Mouse (Mus musculus) induced T-regulatory cell, adult 2 months (primary cell): ENCODE measurements around the gene Slc25a45.
"Not testable (repeated sequence)": the region's sequence is repeated elsewhere in the genome, so short reads cannot be mapped to it uniquely, and the experiment has no call there.

ENCODE experiments used
- DNase-seq: peaks from one replicate; pipeline ENCODE4 v3.0.0-alpha.2; 2012; ENCODE audit warnings: low read depth

Gene Slc25a45

DNA sequence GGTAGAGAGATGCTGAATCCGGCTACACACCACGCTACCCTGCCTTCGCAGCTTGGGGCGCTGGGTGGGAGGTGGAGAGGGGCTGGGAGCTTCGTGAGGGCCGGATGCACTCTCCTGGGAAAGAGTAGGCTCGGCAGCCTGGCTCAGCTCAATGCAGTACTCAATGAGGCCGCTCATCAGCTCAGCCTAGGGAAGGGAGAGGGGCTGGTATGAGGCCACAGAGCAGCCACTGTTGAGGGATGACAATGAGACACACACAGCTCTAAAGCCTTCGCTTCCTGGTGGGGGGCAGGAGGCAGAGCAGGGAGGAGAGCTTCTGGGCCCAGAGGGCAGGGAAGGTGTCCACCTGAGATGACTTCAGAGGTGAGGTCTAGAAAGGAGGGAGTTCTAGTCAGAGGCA is 21.0 kb upstream of the Slc25a45 start:
- no peak for DNase-seq

DNA sequence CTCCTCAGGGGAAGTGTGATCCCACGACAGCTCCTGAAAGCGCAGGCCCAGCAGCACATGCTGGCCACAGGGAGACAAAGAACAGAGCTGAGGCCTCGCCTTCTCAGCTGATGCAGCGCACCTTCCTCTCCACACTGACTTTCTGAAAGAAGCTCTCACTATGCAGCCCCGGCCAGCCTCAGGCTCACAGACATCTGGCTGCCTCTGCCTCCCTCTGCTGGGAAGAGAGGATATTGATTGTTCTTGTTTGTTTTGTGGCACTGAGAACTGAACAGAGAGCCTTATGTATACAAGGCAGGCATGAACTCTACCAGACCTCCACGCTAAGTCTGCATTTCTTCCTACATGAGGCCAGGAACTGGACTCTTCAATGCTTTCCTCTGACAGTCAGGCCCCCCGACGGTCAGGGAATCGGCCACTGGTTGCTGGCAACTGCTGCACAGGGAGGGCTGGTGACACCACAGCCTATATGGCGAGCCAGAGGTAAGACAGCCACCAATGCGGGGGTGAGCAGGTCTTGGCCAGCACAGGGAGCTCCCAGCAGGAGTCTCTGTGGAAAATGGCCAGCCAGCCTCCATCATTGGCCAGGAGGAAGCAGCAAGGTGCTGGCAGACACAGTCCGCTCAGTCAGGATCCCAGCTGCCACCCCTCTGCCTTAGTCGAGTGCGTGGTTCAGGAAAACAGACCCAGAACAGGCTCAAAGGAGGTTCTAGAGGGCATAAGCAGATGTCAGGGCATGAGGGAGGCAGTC is 15.1 kb upstream of the Slc25a45 start:
- DNase-seq = no peak

DNA sequence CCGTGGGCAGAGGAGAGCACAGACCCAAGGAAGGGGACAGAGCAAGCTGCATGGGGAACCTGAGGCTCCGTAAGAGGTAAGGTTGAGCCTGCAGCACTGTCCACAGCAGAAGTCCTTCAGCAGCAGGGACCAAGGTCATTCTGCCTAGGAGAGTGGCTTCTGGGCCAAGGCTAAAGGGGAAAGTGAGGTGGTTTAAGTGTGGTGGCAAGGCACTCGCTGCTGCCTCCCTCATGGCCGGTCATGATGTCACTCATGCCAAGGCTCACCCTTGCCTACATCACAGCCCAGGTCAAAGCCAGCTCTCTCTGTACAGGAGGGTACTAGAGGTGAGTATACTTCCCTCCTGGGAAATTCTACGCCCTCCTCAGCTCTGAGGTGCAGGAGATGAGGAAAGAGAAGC is 13.8 kb upstream of the Slc25a45 start:
- no peak for DNase-seq

DNA sequence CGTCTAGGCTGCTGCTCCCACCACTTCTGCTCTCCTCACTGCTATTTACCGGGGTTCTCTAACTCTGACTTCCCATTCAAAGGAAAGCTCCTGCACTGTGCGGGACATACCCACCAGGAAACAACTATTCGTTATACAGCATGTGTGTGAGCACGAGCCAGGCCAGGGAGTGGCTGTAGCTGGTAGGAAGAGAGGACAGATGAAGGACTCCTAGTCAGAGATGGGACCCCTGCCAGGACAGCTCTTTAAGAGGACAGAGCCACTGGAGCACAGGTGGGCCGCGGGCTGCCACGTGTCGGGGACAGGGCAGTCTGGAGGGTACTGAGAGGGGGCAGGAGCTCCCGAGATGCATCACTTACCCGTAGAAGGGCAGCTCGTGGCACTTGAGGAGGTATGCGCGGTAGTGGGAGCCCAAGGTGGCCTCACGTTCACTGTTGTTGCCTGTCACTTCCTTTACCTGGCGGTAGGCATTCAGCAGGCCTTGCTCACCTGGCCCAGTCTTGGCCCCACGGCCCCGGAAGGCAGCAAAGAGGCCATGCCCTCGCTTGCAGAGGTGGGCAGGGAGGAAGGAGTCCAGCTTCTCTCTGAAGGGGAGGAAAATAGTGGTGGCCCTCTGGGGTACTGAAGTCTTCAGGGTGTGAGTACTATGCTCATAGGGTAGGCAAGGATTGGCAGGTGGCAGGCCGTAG is 12.8 kb upstream of the Slc25a45 start:
- no peak for DNase-seq

DNA sequence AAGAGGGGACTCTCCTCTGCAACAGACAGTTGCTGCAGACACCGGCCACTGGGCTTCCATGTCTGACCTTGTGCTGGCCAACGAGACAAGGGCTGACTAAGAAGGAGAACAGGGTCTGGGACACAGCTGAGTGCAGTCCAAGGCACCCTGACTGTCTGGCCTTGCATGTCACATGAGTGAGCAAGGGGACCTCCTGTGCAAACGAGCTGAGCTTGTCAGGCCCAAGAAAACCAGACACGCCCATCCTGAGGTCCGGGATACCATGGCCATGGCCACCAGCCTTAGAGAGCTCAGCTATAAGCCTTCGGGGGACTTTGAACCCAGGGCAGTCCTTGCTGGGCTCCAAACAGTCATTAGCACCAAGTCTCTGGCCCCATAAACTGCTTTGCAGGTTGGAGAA is 9.5 kb upstream of the Slc25a45 start:
- no peak for DNase-seq

DNA sequence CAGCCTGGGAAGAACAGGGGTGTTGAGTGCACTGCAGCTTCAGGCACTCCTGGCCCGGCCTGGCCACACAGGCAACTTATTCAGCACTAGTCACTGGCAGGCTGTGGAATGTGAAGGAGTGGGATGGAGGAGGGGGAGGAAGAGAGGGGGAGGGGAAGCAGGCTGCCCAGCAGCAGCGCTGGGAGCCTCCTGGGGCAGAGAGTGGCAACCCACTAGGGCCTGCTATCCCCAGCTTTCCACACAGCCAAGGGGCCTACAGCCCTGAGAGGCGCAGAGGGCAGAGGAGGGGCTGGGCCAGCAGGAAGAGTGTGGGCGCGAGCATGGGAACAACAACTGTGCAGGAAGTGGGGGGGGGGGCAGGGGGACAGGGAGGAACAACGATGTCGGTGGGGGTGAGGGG is 6.3 kb upstream of the Slc25a45 start:
- DNase-seq = no peak

DNA sequence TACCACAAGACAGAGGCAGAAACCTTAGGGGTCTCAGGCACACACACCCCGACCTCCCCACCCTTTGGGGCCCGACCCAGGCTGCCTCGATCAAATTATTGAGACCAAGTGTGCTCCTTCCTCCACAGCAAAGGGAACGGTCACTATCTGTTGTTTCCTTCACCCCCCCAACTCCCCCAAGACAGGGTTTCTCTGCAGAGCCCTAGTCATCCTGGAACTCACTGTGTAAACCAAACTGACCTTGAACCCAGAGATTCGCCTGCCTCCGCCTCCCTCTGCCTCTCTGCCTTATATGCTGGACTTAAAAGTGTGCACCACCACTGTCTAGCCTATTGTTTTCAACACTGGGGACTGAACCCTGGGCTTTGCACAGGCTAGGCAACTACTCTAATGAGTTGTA is 5.9 kb upstream of the Slc25a45 start:
- peak; percentile 60 for DNase-seq

DNA sequence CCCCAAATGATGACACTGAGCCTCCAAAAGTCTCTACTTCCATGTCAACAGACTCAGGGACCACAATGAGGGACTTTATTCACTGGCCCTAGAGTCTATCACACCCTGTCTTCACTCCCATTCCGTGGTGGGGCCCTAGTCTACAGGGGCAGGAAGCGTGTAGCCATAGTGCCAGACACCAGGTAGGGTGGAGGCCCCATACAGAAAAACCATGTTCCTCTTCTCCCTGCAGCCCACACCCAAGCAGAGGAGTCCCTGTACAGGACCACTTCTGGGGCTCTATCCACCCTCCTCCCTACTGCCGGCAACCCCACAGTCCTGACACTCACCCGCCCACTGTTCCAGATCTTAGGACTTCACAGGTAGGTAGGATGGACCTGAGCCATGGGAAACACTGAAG is 5.1 kb upstream of the Slc25a45 start:
- DNase-seq = peak; percentile 58

DNA sequence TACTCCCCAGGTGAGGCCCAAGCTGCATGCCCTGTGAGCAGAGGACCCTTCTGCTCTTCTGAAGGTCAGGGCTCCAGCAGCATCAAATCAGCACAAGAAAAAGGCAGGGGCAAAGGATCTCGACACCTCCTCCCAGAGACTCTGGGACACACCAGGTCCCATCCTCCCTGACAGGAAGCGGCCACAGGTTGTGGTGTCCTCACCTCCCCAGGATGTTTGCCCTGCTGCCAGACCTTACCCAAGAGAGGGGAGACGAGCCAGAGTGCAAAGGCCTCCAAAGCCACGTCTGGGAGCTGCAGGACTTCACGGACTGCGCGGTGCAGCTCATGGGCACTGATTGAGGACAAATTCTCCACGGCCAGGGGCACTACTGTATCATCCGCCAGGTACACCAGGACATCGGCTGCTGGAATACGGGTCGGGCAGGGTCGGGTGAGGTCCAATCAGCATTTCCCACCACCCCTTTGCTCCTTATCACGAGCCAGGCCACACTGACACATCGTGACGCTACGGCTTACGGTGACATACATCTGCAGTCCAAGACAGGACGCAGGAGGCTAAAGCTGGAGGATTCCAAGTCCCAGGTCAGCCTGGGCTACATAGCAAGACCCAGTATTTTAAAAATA is 4.6 kb upstream of the Slc25a45 start:
- DNase-seq = peak; percentile 70

DNA sequence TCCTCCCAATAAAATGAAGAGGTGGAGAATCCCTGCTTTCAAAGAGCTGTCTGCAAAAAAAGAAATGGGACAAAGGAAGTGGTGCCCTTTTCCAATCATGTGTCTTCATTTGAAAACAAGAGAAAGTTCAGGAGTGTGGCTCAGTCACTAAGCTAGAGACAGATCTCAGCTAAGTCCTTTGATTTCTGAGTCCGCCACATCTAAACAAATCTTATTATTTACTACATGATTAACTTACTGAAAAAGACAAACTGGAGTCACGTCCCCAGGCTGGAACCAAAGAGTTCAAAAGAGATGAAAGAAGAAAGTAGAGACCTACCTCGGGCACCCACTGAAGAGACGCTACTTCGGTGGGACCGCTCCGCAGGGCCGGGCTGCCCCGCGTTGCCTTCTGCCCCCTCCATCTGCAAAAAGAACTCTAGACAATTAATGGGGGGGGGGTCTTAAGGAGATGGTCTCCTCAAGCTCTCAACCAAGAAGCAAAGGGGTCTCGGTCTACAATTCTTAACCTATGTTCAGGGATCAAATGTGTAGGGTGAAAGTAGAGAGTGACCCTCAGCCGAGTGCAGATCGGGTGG is 3.1 kb upstream of the Slc25a45 start:
- peak; percentile 51 for DNase-seq

DNA sequence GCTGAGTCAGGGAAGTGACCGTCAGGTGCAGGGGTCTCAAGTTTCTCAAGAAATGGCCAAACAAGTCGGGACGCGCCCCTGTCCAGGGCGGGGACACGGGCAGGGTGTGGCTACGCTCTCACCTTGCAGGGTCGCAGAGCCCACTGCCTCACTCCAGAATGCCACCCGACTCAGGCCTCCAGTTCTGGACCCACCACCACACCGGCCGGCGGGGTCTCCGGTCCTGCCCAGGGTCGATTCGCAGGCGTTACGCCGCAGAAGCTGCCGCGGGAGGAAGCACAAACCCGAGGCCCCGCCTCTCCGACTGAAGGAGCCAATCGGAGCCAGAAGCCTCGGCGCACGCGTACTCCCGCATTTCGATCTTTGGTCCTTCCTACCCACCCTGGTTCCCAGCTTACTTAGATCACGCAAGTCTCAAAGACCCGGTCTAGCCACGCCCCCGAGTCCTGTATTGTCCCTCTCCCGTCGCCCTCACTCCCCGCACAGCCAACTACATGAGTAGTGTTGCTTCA is 2.6 kb upstream of the Slc25a45 start, which contains the start of gene Frmd8:
Gene Frmd8 (minus strand): TSS at position 306 of the 512 bp plus-strand sequence.
- peak; percentile 98 for DNase-seq

DNA sequence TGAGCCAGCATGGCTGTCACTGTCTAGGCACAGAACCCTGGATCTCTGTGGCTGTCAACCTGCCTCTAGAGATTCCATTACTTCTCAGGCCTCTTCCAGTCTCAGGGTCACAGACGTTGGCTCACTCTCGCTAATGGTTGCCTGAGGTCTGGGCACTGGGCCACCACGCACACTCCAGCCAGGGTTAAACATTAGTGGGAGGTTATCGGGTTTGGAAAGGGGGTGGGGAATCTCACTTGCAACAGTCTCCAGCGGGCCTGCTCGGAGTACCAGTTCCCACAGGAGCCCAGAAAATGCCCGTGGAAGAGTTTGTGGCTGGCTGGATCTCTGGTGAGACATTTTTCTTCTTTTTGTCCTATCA is 734 bp downstream of the Slc25a45 start:
- no peak for DNase-seq

DNA sequence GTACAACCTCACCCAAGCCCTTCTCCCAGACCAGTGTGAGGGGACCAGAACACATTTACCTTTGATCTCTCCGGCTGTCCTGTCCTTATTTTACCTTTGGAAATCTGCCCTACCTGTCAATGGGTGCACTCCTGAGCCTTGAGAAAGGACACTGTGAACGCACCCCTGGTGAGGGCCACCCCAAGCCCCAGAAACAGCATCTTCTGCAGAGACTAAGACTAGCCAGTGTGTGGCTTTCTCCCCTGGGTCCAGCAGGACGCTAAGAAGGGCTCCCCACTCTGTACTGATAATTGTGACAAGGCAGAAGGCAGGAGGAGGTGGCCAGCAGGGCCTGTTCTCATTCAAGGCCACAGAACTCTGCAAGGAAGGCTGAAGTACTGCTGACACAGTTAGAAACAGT is 1.3 kb downstream of the Slc25a45 start:
- DNase-seq = no peak

DNA sequence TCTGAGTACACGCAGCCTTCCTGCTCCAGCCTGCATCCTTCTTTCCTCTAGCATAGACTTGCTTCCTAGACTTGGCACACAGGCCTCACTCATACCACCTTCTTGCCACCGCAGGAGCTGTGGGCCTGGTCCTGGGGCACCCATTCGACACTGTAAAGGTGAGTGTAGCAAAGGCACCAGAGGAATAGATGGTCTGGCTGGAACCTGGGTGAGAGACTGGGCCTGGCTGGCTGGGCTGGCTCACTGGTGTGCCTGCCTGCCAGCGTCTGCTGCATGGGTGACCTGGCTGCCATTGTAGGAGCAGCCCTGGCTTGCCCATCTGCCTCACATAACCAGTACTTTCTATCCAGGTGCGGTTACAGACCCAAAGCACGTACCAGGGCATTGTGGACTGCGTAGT is 2.1 kb downstream of the Slc25a45 start:
- DNase-seq = no peak

DNA sequence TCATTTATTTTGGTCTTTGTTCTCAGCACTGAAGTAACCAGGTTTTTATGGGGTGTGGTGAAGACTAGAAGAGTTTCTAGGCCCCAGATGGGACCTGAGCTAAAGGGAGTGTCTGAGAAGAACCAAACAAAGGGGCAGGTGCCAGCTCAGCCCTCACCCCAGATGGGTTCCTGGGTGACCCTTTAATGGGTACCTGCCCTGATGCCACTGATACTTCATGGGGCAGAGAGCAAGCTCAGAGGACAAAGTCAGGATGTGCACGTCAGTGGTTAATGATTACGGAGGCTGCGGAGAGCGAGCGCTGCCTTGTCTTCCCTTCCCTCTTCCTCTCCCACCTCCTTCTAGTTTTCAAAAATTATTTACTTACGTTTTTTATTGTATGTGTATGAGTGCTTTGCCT is 3.5 kb downstream of the Slc25a45 start:
- no peak for DNase-seq

DNA sequence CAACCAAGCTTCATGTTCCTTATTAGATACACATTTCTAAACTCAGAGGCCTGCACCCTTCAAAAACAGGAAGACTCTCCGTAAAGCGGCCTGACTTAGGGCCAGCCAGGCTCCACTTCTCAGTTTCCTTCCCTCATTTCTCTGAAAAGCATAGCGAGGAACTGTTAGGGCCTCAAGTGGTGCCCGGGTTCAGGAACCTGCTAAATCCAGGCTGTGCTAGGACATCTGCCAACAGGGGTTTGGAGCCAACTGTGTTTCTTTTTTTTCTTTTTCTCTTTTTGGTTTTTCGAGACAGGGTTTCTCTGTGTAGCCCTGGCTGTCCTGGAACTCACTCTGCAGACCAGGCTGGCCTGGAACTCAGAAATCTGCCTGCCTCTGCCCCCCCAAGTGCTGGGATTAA is 4.5 kb downstream of the Slc25a45 start:
- DNase-seq = not testable (repeated sequence)

DNA sequence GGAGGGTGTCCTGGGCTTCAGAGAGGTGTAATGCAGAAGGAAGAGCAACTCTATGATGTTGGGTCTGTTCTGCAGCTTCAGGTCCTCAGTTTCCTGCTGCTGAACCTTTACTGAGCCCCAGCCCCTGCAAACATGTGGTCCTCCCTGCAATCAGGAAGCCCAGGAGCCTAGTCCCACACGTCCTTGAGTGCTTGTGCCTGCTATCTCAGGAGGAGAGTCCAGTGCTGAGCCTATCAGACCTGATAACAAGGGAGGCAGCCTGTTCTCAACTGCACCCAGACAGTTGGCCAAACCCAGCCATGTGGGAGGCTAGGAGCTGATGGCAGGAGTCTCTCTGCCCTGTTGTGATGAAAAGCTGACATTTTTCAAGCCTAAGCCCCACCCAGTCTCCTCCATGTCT is 6.3 kb downstream of the Slc25a45 start:
- DNase-seq = no peak

DNA sequence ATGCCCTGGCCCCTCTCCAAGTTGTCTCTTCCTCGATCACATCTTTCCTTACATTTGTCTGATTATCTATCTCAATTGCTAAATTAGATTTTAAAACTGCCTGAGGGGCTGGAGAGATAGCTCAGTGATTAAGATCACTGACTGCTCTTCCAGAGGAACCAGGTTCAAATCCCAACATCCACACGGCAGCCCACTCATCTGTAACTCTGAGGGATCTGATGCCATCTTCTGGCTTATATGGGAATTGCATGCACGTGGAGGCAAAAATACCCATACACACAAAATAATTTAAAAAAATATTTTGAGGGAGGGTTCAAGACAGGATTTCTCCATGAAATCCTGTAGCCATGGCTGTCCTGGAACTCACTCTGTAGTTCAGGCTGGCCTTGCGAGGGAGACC is 8.2 kb downstream of the Slc25a45 start:
- DNase-seq = peak; percentile 67

DNA sequence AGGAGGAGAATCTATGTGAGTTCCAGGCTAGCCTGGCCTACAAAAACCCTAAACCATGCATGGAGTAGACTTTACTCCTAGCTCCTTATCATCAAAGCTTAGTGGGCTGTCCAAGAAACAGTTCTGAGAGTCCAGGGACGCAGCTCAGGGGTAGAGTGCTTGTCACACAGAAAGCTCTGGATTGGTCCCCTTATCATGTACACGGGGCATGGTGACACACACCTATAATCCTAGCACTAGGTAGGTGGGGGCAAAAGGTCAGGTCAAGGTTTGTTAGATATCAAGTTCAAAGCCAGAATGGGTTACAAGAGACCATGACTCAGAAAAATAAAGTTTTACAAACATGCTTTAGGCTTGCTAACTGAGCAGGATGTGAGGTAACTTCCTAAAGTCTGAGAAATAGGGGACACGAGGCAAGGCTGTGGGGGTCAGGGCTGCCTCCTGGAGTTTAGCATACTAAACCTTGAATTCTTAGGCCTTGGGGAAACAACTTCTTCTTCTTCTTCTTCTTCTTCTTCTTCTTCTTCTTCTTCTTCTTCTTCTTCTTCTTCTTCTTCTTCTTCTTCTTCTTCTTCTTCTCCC is 9.7 kb downstream of the Slc25a45 start:
- DNase-seq = no peak

DNA sequence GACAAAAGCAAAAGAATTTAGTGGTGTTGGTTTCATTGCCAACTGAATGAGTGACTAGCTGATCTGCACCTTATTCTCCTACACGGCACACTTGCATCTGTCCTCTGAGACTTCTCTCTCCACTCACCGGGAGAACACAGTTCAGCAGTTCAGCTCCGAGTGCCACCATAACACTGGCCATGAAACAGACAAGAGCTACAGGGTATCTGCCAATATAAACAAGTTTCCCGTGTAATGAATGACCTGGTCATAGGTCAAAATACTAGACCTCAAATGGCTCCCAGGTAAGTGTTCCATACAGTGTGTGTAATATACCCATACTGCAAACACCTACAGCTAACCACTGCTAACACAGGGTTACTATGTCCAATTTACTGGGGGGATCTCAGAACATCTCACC is 11.6 kb downstream of the Slc25a45 start:
- no peak for DNase-seq

DNA sequence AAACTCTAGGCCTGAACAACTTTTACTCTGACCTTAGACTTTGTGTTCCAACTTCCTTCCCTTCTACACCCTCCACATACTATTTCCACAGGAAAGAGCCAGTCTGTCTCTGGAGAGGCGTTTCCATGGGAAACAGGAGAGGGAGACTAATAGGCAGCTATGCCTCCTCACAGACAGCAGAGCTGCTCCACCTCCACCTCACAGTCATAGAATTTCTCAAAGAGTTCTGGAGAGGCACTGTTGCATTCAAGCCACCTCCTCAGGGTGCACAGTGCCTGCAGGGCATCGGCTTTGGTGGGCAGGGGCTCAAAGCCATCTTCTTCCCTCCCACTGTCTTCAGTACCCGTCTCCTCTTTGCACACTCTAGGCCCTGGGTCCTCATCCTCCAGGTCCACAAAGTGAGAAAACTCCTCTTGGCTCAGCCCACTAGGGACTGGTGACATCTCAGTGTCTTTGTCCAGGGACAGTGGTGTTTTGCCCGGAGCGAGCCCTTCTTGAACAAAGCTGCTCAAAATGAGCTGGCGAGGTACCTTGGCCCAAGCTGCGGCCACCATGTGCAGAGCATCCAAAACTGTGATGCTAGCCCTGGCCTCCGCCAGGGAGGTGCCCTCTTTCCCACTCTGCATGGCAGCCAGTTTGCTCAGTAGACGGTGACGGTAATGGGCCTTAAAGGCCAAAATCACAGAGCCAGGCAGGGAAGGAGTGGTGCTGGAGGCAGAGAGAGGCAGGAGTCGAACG is 14.1 kb downstream of the Slc25a45 start:
- no peak for DNase-seq

DNA sequence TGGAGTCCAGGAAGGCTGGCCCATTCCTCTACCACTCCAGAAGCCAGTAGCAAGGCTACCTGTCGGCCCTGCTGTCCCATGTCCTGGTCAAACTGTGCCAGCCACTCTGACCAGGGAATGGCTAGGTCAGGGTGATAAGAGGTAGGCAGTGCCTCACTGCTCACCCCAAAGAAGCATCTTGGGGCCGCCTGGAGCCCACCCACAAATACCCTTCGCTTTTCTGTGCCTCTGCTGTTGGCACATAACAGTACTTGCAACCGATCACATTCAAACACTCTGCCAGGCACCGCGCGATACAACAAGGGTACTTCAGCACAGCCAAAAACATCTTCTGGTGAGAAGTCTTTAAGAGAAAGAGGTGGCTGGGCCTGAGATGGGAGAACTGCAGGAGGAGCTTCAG is 14.7 kb downstream of the Slc25a45 start:
- DNase-seq = no peak
